Mouse (Mus musculus) MEL (cell line): ENCODE results near the gene Dzip1. TPM values are rescaled to one million over a fixed set of nuclear protein-coding genes. Genes with fewer than 3 reads are reported as not detected.

Experiments used
- DNase-seq: peaks from one replicate; pipeline ENCODE4 v3.0.0; 2011; ENCODE audit warnings: low read depth, low spot score
- H3K27ac ChIP-seq: 2 replicates; pipeline ENCODE4 v1.5.1; 2012; ENCODE audit warnings: low read depth, mild to moderate bottlenecking, control low read depth, low read length, moderate library complexity; ENCODE audit not compliant: control insufficient read depth
- H3K27me3 ChIP-seq, 2 experiments: fragments of 150-350 bp in 1 of 2; sonication (generic) in 1 of 2; 2 replicates each; pipeline ENCODE4 v1.6.1; 2012; ENCODE audit warnings: low read length in 2 of 2, mild to moderate bottlenecking in 2 of 2, improper control_type of control experiment in 1 of 2, moderate library complexity in 1 of 2; ENCODE audit not compliant: insufficient read depth in 2 of 2, control insufficient read depth in 1 of 2
- H3K36me3 ChIP-seq, 2 experiments: 2 replicates each; pipeline ENCODE4 v1.6.1; 2012 to 2014; ENCODE audit warnings: low read length in 2 of 2, improper control_type of control experiment in 1 of 2, inconsistent platforms in 1 of 2, mild to moderate bottlenecking in 1 of 2; ENCODE audit not compliant: insufficient read depth in 2 of 2, control insufficient read depth in 1 of 2
- H3K4me1 ChIP-seq, 2 experiments: fragments of 150-350 bp in 1 of 2; sonication (generic) in 1 of 2; 2 replicates each; pipeline ENCODE4 v1.6.1; 2012; ENCODE audit warnings: low read length in 2 of 2, improper control_type of control experiment in 1 of 2, mild to moderate bottlenecking in 1 of 2; ENCODE audit not compliant: insufficient read depth in 2 of 2, control insufficient read depth in 1 of 2
- H3K4me3 ChIP-seq, 2 experiments: fragments of 150-350 bp in 1 of 2; sonication (generic) in 1 of 2; 2 replicates each; pipeline ENCODE4 v1.5.1; 2012; ENCODE audit warnings: low read depth in 2 of 2, low read length in 2 of 2, mild to moderate bottlenecking in 2 of 2, moderate library complexity in 2 of 2, control low read depth in 1 of 2, improper control_type of control experiment in 1 of 2; ENCODE audit not compliant: control insufficient read depth in 1 of 2, insufficient read depth in 1 of 2
- H3K79me2 ChIP-seq: 2 replicates; pipeline ENCODE4 v1.6.1; 2012; ENCODE audit warnings: mild to moderate bottlenecking, low read length, moderate library complexity; ENCODE audit not compliant: control insufficient read depth, poor library complexity, insufficient read depth
- H3K9ac ChIP-seq: 2 replicates; pipeline ENCODE4 v1.6.1; 2012; ENCODE audit warnings: low read depth, mild to moderate bottlenecking, control low read depth, low read length, moderate library complexity; ENCODE audit not compliant: control insufficient read depth, poor library complexity, severe bottlenecking
- H3K9me3 ChIP-seq: fragments of 150-350 bp; sonication (generic); replicated peaks from 2 replicates; pipeline ENCODE4 v1.6.1; 2012; ENCODE audit warnings: mild to moderate bottlenecking, low read length, improper control_type of control experiment, moderate library complexity; ENCODE audit not compliant: insufficient read depth
- BHLHE40 ChIP-seq: IDR thresholded peaks from 2 replicates; pipeline ENCODE4 v1.6.1; 2012; ENCODE audit warnings: low read depth, mild to moderate bottlenecking, inconsistent platforms, low read length, improper control_type of control experiment, borderline replicate concordance
- CHD2 ChIP-seq: IDR thresholded peaks from 2 replicates; pipeline ENCODE4 v1.6.1; 2011; ENCODE audit warnings: low read length, improper control_type of control experiment
- CTCF ChIP-seq, 3 experiments: IDR thresholded peaks in 2 of 3; conservative IDR thresholded peaks in 1 of 3; 2 replicates each; pipeline ENCODE4 v1.5.1; 2011 to 2012; ENCODE audit warnings: low read length in 3 of 3, low read depth in 2 of 3, mild to moderate bottlenecking in 2 of 3, improper control_type of control experiment in 1 of 3, inconsistent platforms in 1 of 3, mixed read lengths in 1 of 3, moderate library complexity in 1 of 3; ENCODE audit not compliant: control insufficient read depth in 1 of 3, insufficient read depth in 1 of 3, poor library complexity in 1 of 3, severe bottlenecking in 1 of 3
- GABPA ChIP-seq: IDR thresholded peaks from 2 replicates; pipeline ENCODE4 v1.6.1; 2012; ENCODE audit warnings: low read depth, mild to moderate bottlenecking, inconsistent platforms, low read length, improper control_type of control experiment, moderate library complexity
- GATA1 ChIP-seq: IDR thresholded peaks from 2 replicates; pipeline ENCODE4 v1.6.1; 2011; ENCODE audit warnings: low read depth, low read length, improper control_type of control experiment
- JUND ChIP-seq: IDR thresholded peaks from 2 replicates; pipeline ENCODE4 v1.6.1; 2011; ENCODE audit warnings: low read depth, mild to moderate bottlenecking, improper control_type of control experiment, low read length
- MAX ChIP-seq: IDR thresholded peaks from 2 replicates; pipeline ENCODE4 v1.6.1; 2011; ENCODE audit warnings: low read length, improper control_type of control experiment
- MXI1 ChIP-seq: IDR thresholded peaks from 2 replicates; pipeline ENCODE4 v1.6.1; 2011; ENCODE audit warnings: mild to moderate bottlenecking, low read depth, low read length, improper control_type of control experiment
- MYC ChIP-seq: IDR thresholded peaks from 2 replicates; pipeline ENCODE4 v1.6.1; 2011; ENCODE audit warnings: low read depth, mild to moderate bottlenecking, low read length, improper control_type of control experiment, moderate library complexity
- NELFE ChIP-seq: IDR thresholded peaks from 2 replicates; pipeline ENCODE4 v1.6.1; 2011; ENCODE audit warnings: low read depth, low read length, improper control_type of control experiment
- POLR2AphosphoS2 ChIP-seq: IDR thresholded peaks from 2 replicates; pipeline ENCODE4 v1.6.1; 2011; ENCODE audit warnings: low read length, improper control_type of control experiment
- POLR2AphosphoS5 ChIP-seq: IDR thresholded peaks from 2 replicates; pipeline ENCODE4 v1.6.1; 2012; ENCODE audit warnings: low read depth, borderline replicate concordance, mild to moderate bottlenecking, inconsistent platforms, low read length, moderate library complexity, mixed read lengths
- RAD21 ChIP-seq: IDR thresholded peaks from 2 replicates; pipeline ENCODE4 v1.6.1; 2011; ENCODE audit warnings: mild to moderate bottlenecking, low read depth, low read length, improper control_type of control experiment
- RCOR1 ChIP-seq: IDR thresholded peaks from 2 replicates; pipeline ENCODE4 v1.6.1; 2012; ENCODE audit warnings: low read depth, mild to moderate bottlenecking, inconsistent platforms, low read length, improper control_type of control experiment
- SIN3A ChIP-seq: IDR thresholded peaks from 2 replicates; pipeline ENCODE4 v1.6.1; 2012; ENCODE audit warnings: low read length, improper control_type of control experiment, inconsistent platforms
- SMC3 ChIP-seq: IDR thresholded peaks from 2 replicates; pipeline ENCODE4 v1.6.1; 2011; ENCODE audit warnings: low read depth, low read length, improper control_type of control experiment
- TAL1 ChIP-seq: IDR thresholded peaks from 2 replicates; pipeline ENCODE4 v1.6.1; 2012; ENCODE audit warnings: mild to moderate bottlenecking, inconsistent platforms, low read length, moderate library complexity, mixed read lengths
- ZC3H11A ChIP-seq: IDR thresholded peaks from 2 replicates; pipeline ENCODE4 v1.6.1; 2012; ENCODE audit warnings: low read depth, mild to moderate bottlenecking, inconsistent platforms, low read length, improper control_type of control experiment
- ZMIZ1 ChIP-seq: IDR thresholded peaks from 2 replicates; pipeline ENCODE4 v1.6.1; 2012; ENCODE audit warnings: low read depth, mild to moderate bottlenecking, inconsistent platforms, low read length, improper control_type of control experiment, moderate library complexity
- ZNF384 ChIP-seq: IDR thresholded peaks from 2 replicates; pipeline ENCODE4 v1.6.1; 2012; ENCODE audit warnings: low read depth, mild to moderate bottlenecking, inconsistent platforms, low read length, improper control_type of control experiment
- polyA plus RNA-seq, 2 experiments: library from polyadenylated mRNA; stranded (reverse) in 1 of 2; unstranded in 1 of 2; fragments of >175 nt in 1 of 2; fragments of >200 nt in 1 of 2; gene quantifications; 2 replicates each; pipeline versions ENCODE4 v1.2.1 to v1.2.4; 2012; ENCODE audit warnings: low replicate concordance in 2 of 2, low read depth in 1 of 2; ENCODE audit not compliant: insufficient read length in 2 of 2, insufficient read depth in 1 of 2, missing spikeins in 1 of 2
- total RNA-seq: library from RNA; depleted of rRNA; stranded (reverse); fragments of 300-350 nt; gene quantifications from 2 replicates; pipeline ENCODE4 v1.2.3, GENCODE M21; 2012

Dzip1 gene
- total and polyA plus RNA-seq, 3 experiments = 0.35 to 1.8 TPM; not detected in 1

- no peaks in the 10 kb centered on the region for H3K79me2 ChIP-seq
- no peak overlapping the region for H3K4me3 ChIP-seq
Measured at GRCm38 (mm10) chr14:118920654-118921053, 4.6 kb downstream of the Dzip1 start.

GRCm38 (mm10) chr14:118919025-118919424 is 6.2 kb downstream of the Dzip1 start:
- 0 out of 2 replicates have a peak, but pooled peaks have one; percentile 48 for TF ChIP-seq MYC
- peak; percentile 39 for TF ChIP-seq RAD21
- peak in 2 of 3 experiments; percentile 39 to 47; a peak in 4 of 6 replicates for TF ChIP-seq CTCF (IDR thresholded peaks at IDR 0.05 in 2 of 3, conservative IDR thresholded peaks at IDR 0.05 in 1 of 3; ENCODE audit: control insufficient read depth in 1 of 3, insufficient read depth in 1 of 3, low read depth in 2 of 3, low read length in 3 of 3, poor library complexity in 1 of 3, severe bottlenecking in 1 of 3)
- peak; percentile 48 for TF ChIP-seq SMC3
- TF ChIP-seq ZC3H11A = 0 out of 2 replicates have a peak, but pooled peaks have one; percentile 14
- no peak for TF ChIP-seq NELFE
- TF ChIP-seq BHLHE40 = peak; percentile 85; the same call in 1 of the 2 replicates
- TF ChIP-seq POLR2AphosphoS5 = no peak
- H3K79me2 ChIP-seq = no peaks in the 10 kb centered on the region
- no peaks in the 10 kb centered on the region for H3K27me3 ChIP-seq
- H3K9me3 ChIP-seq = no peaks in the 10 kb centered on the region
- no peak overlapping the region for H3K9ac ChIP-seq
- H3K27ac ChIP-seq = no peak overlapping the region
- DNase-seq = peak; percentile 40
- H3K4me3 ChIP-seq = no peak overlapping the region
- no peaks in the 10 kb centered on the region for H3K36me3 ChIP-seq
- peaks cover 0 to 2% of the 10 kb centered on the region in 2 experiments; a peak in 1 of 4 replicates for H3K4me1 ChIP-seq

More at GRCm38 (mm10) chr14:118920654-118921053, 4.6 kb downstream of the Dzip1 start:
- Histone ChIP-seq H3K27ac (no peak overlapping the region), H3K36me3 (no peaks in the 10 kb centered on the region), H3K9ac (no peak overlapping the region), H3K27me3 (no peaks in the 10 kb centered on the region), H3K9me3 (no peaks in the 10 kb centered on the region), H3K4me1 (peaks cover 0 to 4% of the 10 kb centered on the region in 2 experiments; a peak in 1 of 4 replicates)
- no peak for DNase-seq
- TF ChIP-seq NELFE = no peak
- TF ChIP-seq MXI1 = no peak
- no peak for TF ChIP-seq ZMIZ1
- TF ChIP-seq GABPA = no peak
- TF ChIP-seq CHD2 = no peak
- no peak for TF ChIP-seq RCOR1
- no peak for TF ChIP-seq POLR2AphosphoS2
- no peak for TF ChIP-seq CTCF (IDR thresholded peaks at IDR 0.05 in 2 of 3, conservative IDR thresholded peaks at IDR 0.05 in 1 of 3; ENCODE audit: control insufficient read depth in 1 of 3, insufficient read depth in 1 of 3, low read depth in 2 of 3, low read length in 3 of 3, poor library complexity in 1 of 3, severe bottlenecking in 1 of 3)
- TF ChIP-seq ZNF384 = no peak
- TF ChIP-seq JUND = no peak
- no peak for TF ChIP-seq SIN3A
- no peak for TF ChIP-seq GATA1
- TF ChIP-seq TAL1 = no peak
- no peak for TF ChIP-seq MYC
- TF ChIP-seq MAX = no peak
- no peak for TF ChIP-seq RAD21
- no peak for TF ChIP-seq BHLHE40
